Mouse (Mus musculus) cortical plate, adult 2 months (tissue): ENCODE measurements around the gene Cacnb2.

ENCODE experiments used
- CTCF ChIP-seq: fragments of 200-500 bp; IDR thresholded peaks from 2 replicates; pipeline ENCODE4 v1.5.1; 2011; ENCODE audit warnings: mild to moderate bottlenecking, control low read depth, low read length; ENCODE audit not compliant: insufficient read depth; ENCODE audit errors: extremely low read depth
- POLR2A ChIP-seq: fragments of 200-500 bp; IDR thresholded peaks from 2 replicates; pipeline ENCODE4 v1.6.1; 2011; ENCODE audit warnings: mild to moderate bottlenecking, low read length, control low read depth; ENCODE audit not compliant: insufficient read depth; ENCODE audit errors: extremely low read depth

- TF ChIP-seq CTCF (no peak), POLR2A (no peak)
Measured at GRCm38 (mm10) chr2:14774857-14775495, 172.1 kb downstream of the Cacnb2 start.
